Mouse (Mus musculus) megakaryocyte progenitor cell, adult 5-6 weeks (primary cell): ENCODE data around the gene Gatc. TPM values are rescaled to one million over a fixed set of nuclear protein-coding genes. Genes with fewer than 3 reads are reported as not detected.

ENCODE experiments used
- ATAC-seq: replicated peaks from 2 replicates; pipeline ENCODE4 v1.8.0; 2016; ENCODE audit warnings: mild to moderate bottlenecking, moderate TSS enrichment, inconsistent platforms; ENCODE audit not compliant: poor library complexity
- total RNA-seq, 2 experiments: library from RNA; stranded (forward) in 1 of 2; stranded (reverse) in 1 of 2; fragments of 157-497, 149-512 nt in 1 of 2; fragments of 200-1000 nt in 1 of 2; gene quantifications; 2 replicates each; pipeline versions ENCODE4 v1.2.3 to v1.2.4; 2015 to 2017

Gatc gene
- total RNA-seq, 2 experiments from 2014 or later, result 11.2 to 78.9 TPM

- peak; percentile 63 for ATAC-seq
These were observed 56.2 kb downstream of the Gatc start for GRCm38 (mm10) chr5:115284735-115285134.

Other genes starting within 250 kb of the Gatc start
- gene Gm10401, start 242.9 kb downstream of the Gatc start, total RNA-seq (2015), result not detected in 2 replicates
- gene Gm10401, start 242.9 kb downstream of the Gatc start, total RNA-seq (2017), result not detected in 2 replicates
- gene Acads, start 221.8 kb downstream of the Gatc start, total RNA-seq (2015), result 27.8 and 28.8 TPM in 2 replicates
- 22.3 and 34.1 TPM in 2 replicates for gene Acads, start 221.8 kb downstream of the Gatc start, total RNA-seq (2017)
- gene Unc119b, start 206.2 kb downstream of the Gatc start, total RNA-seq (2015), result 4.1 and 7.2 TPM in 2 replicates
- 9.6 and 11.2 TPM in 2 replicates for gene Unc119b, start 206.2 kb downstream of the Gatc start, total RNA-seq (2017)
- gene Mlec, start 183.0 kb downstream of the Gatc start, total RNA-seq (2015), result 242 and 279 TPM in 2 replicates
- gene Mlec, start 183.0 kb downstream of the Gatc start, total RNA-seq (2017), result 276 and 305 TPM in 2 replicates
- not detected in 2 replicates for gene Cabp1, start 146.8 kb downstream of the Gatc start, total RNA-seq (2015)
- not detected in 2 replicates for gene Cabp1, start 146.8 kb downstream of the Gatc start, total RNA-seq (2017)
- gene Pop5, start 105.3 kb downstream of the Gatc start, total RNA-seq (2015), result 67.7 and 81.9 TPM in 2 replicates
- 76.4 and 82.8 TPM in 2 replicates for gene Pop5, start 105.3 kb downstream of the Gatc start, total RNA-seq (2017)
- 45.3 and 56.3 TPM in 2 replicates for gene Rnf10, start 68.3 kb downstream of the Gatc start, total RNA-seq (2015)
- gene Rnf10, start 68.3 kb downstream of the Gatc start, total RNA-seq (2017), result 45.1 and 58.7 TPM in 2 replicates
- 17.0 and 20.4 TPM in 2 replicates for gene Coq5, start 61.5 kb downstream of the Gatc start, total RNA-seq (2015)
- gene Coq5, start 61.5 kb downstream of the Gatc start, total RNA-seq (2017), result 39.8 and 46.3 TPM in 2 replicates
- gene Dynll1, start 40.2 kb downstream of the Gatc start, total RNA-seq (2015), result 690 and 788 TPM in 2 replicates
- gene Dynll1, start 40.2 kb downstream of the Gatc start, total RNA-seq (2017), result 334 and 365 TPM in 2 replicates
- gene Srsf9, start 14.0 kb downstream of the Gatc start, total RNA-seq (2015), result 76.3 and 79.7 TPM in 2 replicates
- gene Srsf9, start 14.0 kb downstream of the Gatc start, total RNA-seq (2017), result 96.3 and 102 TPM in 2 replicates
- gene Triap1, start within 50 bp of the Gatc start, total RNA-seq (2015), result 39.1 and 43.1 TPM in 2 replicates
- 17.7 and 25.3 TPM in 2 replicates for gene Triap1, start within 50 bp of the Gatc start, total RNA-seq (2017)
- gene Cox6a1, start 7.8 kb upstream of the Gatc start, total RNA-seq (2015), result 365 and 372 TPM in 2 replicates
- gene Cox6a1, start 7.8 kb upstream of the Gatc start, total RNA-seq (2017), result 67.5 and 102 TPM in 2 replicates
- not detected in 2 replicates for gene Msi1, start 88.4 kb upstream of the Gatc start, total RNA-seq (2015)
- gene Msi1, start 88.4 kb upstream of the Gatc start, total RNA-seq (2017), result not detected in 2 replicates
- gene Pla2g1b, start 125.1 kb upstream of the Gatc start, total RNA-seq (2015), result not detected in 2 replicates
- gene Pla2g1b, start 125.1 kb upstream of the Gatc start, total RNA-seq (2017), result not detected in 2 replicates
- 9.8 and 12.3 TPM in 2 replicates for gene Sirt4, start 143.5 kb upstream of the Gatc start, total RNA-seq (2015)
- gene Sirt4, start 143.5 kb upstream of the Gatc start, total RNA-seq (2017), result 2.8 and 4.6 TPM in 2 replicates
- gene Pxn, start 165.5 kb upstream of the Gatc start, total RNA-seq (2015), result 40.4 and 52.8 TPM in 2 replicates
- 69.6 and 73.0 TPM in 2 replicates for gene Pxn, start 165.5 kb upstream of the Gatc start, total RNA-seq (2017)
- gene Rplp0, start 218.3 kb upstream of the Gatc start, total RNA-seq (2015), result 3,223 and 3,257 TPM in 2 replicates
- 1,603 and 2,013 TPM in 2 replicates for gene Rplp0, start 218.3 kb upstream of the Gatc start, total RNA-seq (2017)
- 17.5 and 17.7 TPM in 2 replicates for gene Gcn1l1, start 224.1 kb upstream of the Gatc start, total RNA-seq (2015)
- gene Gcn1l1, start 224.1 kb upstream of the Gatc start, total RNA-seq (2017), result 33.2 and 35.3 TPM in 2 replicates